Mouse (Mus musculus) G1E (cell line): ENCODE measurements around the gene Gmppa.

Experiments
- CTCF ChIP-seq: IDR thresholded peaks from 2 replicates; pipeline ENCODE4 v1.5.1; 2012; ENCODE audit warnings: low read depth, low read length, inconsistent platforms, mixed read lengths
- GATA2 ChIP-seq: IDR thresholded peaks from 2 replicates; pipeline ENCODE4 v1.6.1; 2012; ENCODE audit warnings: low read depth, low read length, inconsistent platforms, borderline replicate concordance
- TAL1 ChIP-seq: conservative IDR thresholded peaks from 2 replicates; pipeline ENCODE4 v1.6.1; 2012; ENCODE audit warnings: low read depth, low read length, inconsistent platforms, mixed read lengths

DNA sequence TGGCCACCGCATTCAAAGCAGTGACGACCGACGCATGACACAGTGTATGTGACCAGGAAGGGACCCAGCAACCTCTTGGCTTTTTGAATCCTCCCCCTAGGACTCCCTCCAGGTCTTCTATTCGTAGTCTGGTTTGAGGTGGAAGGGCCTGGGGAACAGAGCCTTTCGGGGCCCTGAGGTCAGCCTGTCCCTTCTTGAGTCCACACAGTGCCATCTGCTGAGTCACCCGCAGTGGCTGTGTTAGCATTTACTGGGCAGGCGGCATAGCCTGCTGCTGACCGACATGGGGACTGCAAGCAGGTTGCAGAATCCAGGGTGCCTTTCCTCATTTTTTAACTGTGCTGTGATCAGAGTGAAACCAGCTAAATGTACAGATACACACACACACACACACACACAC, 28.7 kb upstream of the Gmppa start:
- TF ChIP-seq TAL1, result no peak
- no peak for TF ChIP-seq CTCF
- no peak for TF ChIP-seq GATA2
